Mouse (Mus musculus): ENCODE results near the gene Sgsm2.

- TF ChIP-seq CTCF (IDR thresholded peaks at IDR 0.05; ENCODE audit: borderline replicate concordance, insufficient read depth, low read depth, low read length) (no peak), POLR2A (IDR thresholded peaks at IDR 0.05; ENCODE audit: borderline replicate concordance, insufficient read depth, low read length) (no peak)
Observed at GRCm38 (mm10) chr11:74843435-74843714, 53.5 kb downstream of the Sgsm2 start.
